Mouse (Mus musculus) left cerebral cortex, adult 11 months (tissue): ENCODE data around the gene Nuf2.

Experiments
- DNase-seq: peaks from one replicate; pipeline ENCODE4 v3.0.0; 2022; ENCODE audit warnings: low spot score

The Nuf2 gene

GRCm38 (mm10) chr1:169467791-169468190 lies 63.5 kb downstream of the Nuf2 start:
- no peak for DNase-seq

GRCm38 (mm10) chr1:169462386-169463115 lies 68.7 kb downstream of the Nuf2 start:
- no peak for DNase-seq

- no peak for DNase-seq
Observed at GRCm38 (mm10) chr1:169459071-169459782, 72.0 kb downstream of the Nuf2 start.
